Mouse (Mus musculus): Measurements from ENCODE around the gene Trrap.

DNA sequence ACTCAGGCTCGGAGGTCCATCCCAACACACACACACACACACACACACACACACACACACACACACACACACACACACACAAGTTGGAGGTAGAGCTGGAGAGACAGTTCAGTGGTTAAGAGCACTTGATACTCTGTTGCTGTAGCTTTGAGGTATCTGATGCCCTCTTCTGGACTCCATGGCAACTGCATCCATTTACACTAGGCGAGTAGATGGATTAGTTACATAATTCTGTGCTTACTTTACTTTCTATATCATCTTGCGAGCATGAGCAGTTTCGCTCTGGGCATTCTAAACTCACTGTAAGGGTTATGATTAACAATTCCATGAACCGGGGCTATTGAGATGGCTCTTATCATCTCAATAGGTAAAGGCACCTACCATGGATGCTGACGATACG is 14.5 kb upstream of the Trrap start:
- TF ChIP-seq CTCF (conservative IDR thresholded peaks at IDR 0.05; ENCODE audit: low read length), result peak; percentile 52
- no peak for TF ChIP-seq NANOG (IDR thresholded peaks at IDR 0.05; ENCODE audit: borderline replicate concordance, low read length)
- TF ChIP-seq POU5F1 (IDR thresholded peaks at IDR 0.05; ENCODE audit: borderline replicate concordance, low read length), result no peak
